ENCODE assay signal across 19 mouse cellular contexts in genomic region chr3:93306142-93306541, GRCm38 (mm10). TPM values are rescaled to one million over a fixed set of nuclear protein-coding genes. Genes with fewer than 3 reads are reported as not detected.
DNase-seq lines count a peak whose midpoint lies in the region; ATAC-seq and TF ChIP-seq lines count a peak whose summit lies in the region.
"Had no signal": no experiment of that assay in that cellular context is flagged by ENCODE, and none has a peak within 500 bp of the region (broad histone marks: within the 10 kb centered on the region; RNA-seq: fewer than 3 reads in every experiment).

No protein-coding gene starts in this region.

- TF ChIP-seq EP300 in liver, embryonic 14.5 days (IDR thresholded peaks at IDR 0.05; ENCODE audit: low read depth): no peak

- H3K4me1 ChIP-seq in liver, embryonic 14.5 days (replicated peaks; ENCODE audit: control insufficient read depth in 2 of 2, insufficient read depth in 2 of 2, low read length in 1 of 2): no peaks in the 10 kb centered on the region
- no peaks in the 10 kb centered on the region for H3K4me1 ChIP-seq in ES-E14 (ENCODE audit: control insufficient read depth in 2 of 2, insufficient read depth in 2 of 2, low read length in 2 of 2, poor library complexity in 1 of 2)

- WGBS in liver, embryonic 14.5 days (ENCODE audit: insufficient replicate concordance): 57% methylated on average over 2 of the region's 2 CpGs

- no peaks in the 10 kb centered on the region for H3K27me3 ChIP-seq in liver, embryonic 14.5 days (ENCODE audit: control insufficient read depth, insufficient read depth, low read length)

- H3K4me2 ChIP-seq in liver, embryonic 14.5 days (ENCODE audit: low read depth): no peak overlapping the region

- peak; percentile 18; the same call in 1 of the 2 replicates for TF ChIP-seq CTCF in gastrocnemius, adult 2 months (IDR thresholded peaks at IDR 0.05)
- TF ChIP-seq CTCF in liver, embryonic 14.5 days (IDR thresholded peaks at IDR 0.05; ENCODE audit: low read depth): 0 out of 2 replicates have a peak, but pooled peaks have one; percentile 4

- no peaks in the 10 kb centered on the region for H3K9me3 ChIP-seq in liver, embryonic 14.5 days (ENCODE audit: control insufficient read depth, low read length)
- no peaks in the 10 kb centered on the region for H3K9me3 ChIP-seq in ES-E14 (ENCODE audit: control insufficient read depth, insufficient read depth, low read depth, low read length)

- H3K36me3 ChIP-seq in liver, embryonic 14.5 days (replicated peaks; ENCODE audit: control insufficient read depth, insufficient read depth, low read depth): no peaks in the 10 kb centered on the region
- no peaks in the 10 kb centered on the region for H3K36me3 ChIP-seq in ES-E14 (ENCODE audit: control insufficient read depth, insufficient read depth, low read length, poor library complexity, severe bottlenecking)

- intact Hi-C loops in gastrocnemius, adult 2 months (cut with DNase I): no loop called here
- intact Hi-C loops in gastrocnemius, postnatal 36 days (cut with DNase I): no loop called here

- H3K27ac ChIP-seq in gastrocnemius, adult 2 months: no peak overlapping the region
- H3K27ac ChIP-seq in liver, embryonic 14.5 days: no peak overlapping the region
- no peak overlapping the region for H3K27ac ChIP-seq in ES-E14 (ENCODE audit: insufficient read depth, low read depth, low read length, poor library complexity, severe bottlenecking)

- H3K9ac ChIP-seq in liver, embryonic 14.5 days (replicated peaks): no peak overlapping the region
- H3K9ac ChIP-seq in ES-E14 (ENCODE audit: insufficient read depth, low read depth, low read length, poor library complexity, severe bottlenecking): no peak overlapping the region

- in situ Hi-C loops in ES-E14 (cut with MboI; ENCODE audit: low sequenced_read_pairs in 2 of 2, unreplicated experiment in 2 of 2): loop anchor here (10.0 to 25.0 kb wide), 2 partner anchors 191 to 194 kb away; no protein-coding TSS in a partner anchor

- no peak for DNase-seq in gastrocnemius, adult 2 months
- DNase-seq in gastrocnemius, postnatal 36 days: no peak
- no peak for DNase-seq in liver, embryonic 14.5 days (ENCODE audit: low read depth in 3 of 3, low spot score in 3 of 3)
- DNase-seq in liver (no peak), ES-E14 (ENCODE audit: low read depth, low spot score) (no peak)
- DNase-seq in embryo, embryonic 9.5 days (ENCODE audit: extremely low spot score): peak; percentile 3
- DNase-seq in testis, postnatal 10 days (ENCODE audit: low spot score): no peak
- DNase-seq in urinary bladder, adult 18-20 months (ENCODE audit: low spot score in 2 of 2): no peak
- DNase-seq: adrenal gland, postnatal 25 days; B cell, adult 2 months; heart, postnatal 36 days; left cerebral cortex, postnatal 4 days; midbrain, embryonic 14.5 days; spleen, adult 18-20 months had no signal

- no peak for ATAC-seq in liver, embryonic 14.5 days (ENCODE audit: insufficient read depth)

- no peak overlapping the region for H3K4me3 ChIP-seq in gastrocnemius, adult 2 months
- H3K4me3 ChIP-seq in liver, embryonic 14.5 days (ENCODE audit: insufficient read depth in 1 of 2, low read depth in 2 of 2, low read length in 2 of 2): no peak overlapping the region
- H3K4me3 ChIP-seq in ES-E14 (ENCODE audit: insufficient read depth in 1 of 2, low read depth in 1 of 2, low read length in 2 of 2, poor library complexity in 1 of 2, severe bottlenecking in 1 of 2): no peak overlapping the region

TF ChIP-seq in ES-E14, 5 proteins besides CTCF, POLR2A, EP300 and RAD21:
- TF ChIP-seq ZC3H11A (IDR thresholded peaks at IDR 0.05; ENCODE audit: borderline replicate concordance, low read depth, low read length) (peak; percentile 65), HCFC1 (IDR thresholded peaks at IDR 0.05; ENCODE audit: borderline replicate concordance, insufficient read depth, low read length) (no peak)
TF ChIP-seq in ES-E14: peak in this region for 1.

RNA-seq across cellular contexts. Expression of gene Hrnr, which starts 13.4 kb away (rescaled TPM):
- not detected for total RNA-seq in gastrocnemius, adult 2 months (2021)
- total RNA-seq in gastrocnemius, postnatal 36 days (2021): not detected
- not detected in 2 replicates for polyA plus RNA-seq in liver, embryonic 14.5 days (2012; rRNA removed)
- polyA plus RNA-seq in liver, embryonic 14.5 days (2014; fragmentation: Nextera tagmentation; extraction: Ambion mirVana): not detected in 2 replicates
- not detected in 2 replicates for total RNA-seq in ES-E14 (2012; rRNA removed)
- total RNA-seq: heart, adult 8-10 months; heart, postnatal 36 days; left cerebral cortex, postnatal 4 days had no signal
- polyA plus RNA-seq: intestine, embryonic 14.5 days; midbrain, embryonic 14.5 days; neural tube, embryonic 11.5 days; testis, adult 2 months had no signal

RNA-seq across cellular contexts. Expression of gene Flg, which starts 32.8 kb away (rescaled TPM):
- not detected for total RNA-seq in gastrocnemius, adult 2 months (2021)
- not detected for total RNA-seq in gastrocnemius, postnatal 36 days (2021)
- polyA plus RNA-seq in liver, embryonic 14.5 days (2012; rRNA removed): not detected in 2 replicates
- polyA plus RNA-seq in liver, embryonic 14.5 days (2014; fragmentation: Nextera tagmentation; extraction: Ambion mirVana): not detected in 2 replicates
- 0.16 TPM in 1 of 2 replicates, not detected in the other for total RNA-seq in ES-E14 (2012; rRNA removed)
- total RNA-seq: adrenal gland, postnatal 25 days; heart, adult 8-10 months; heart, postnatal 36 days; left cerebral cortex, postnatal 4 days had no signal
- polyA plus RNA-seq: intestine, embryonic 14.5 days; lung, embryonic 16.5 days; midbrain, embryonic 14.5 days; neural tube, embryonic 11.5 days had no signal
